Mouse (Mus musculus) CH12.LX (cell line): ENCODE results near the gene Rims1. TPM values are rescaled to one million over a fixed set of nuclear protein-coding genes. Genes with fewer than 3 reads are reported as not detected.

Source experiments
- DNase-seq: peaks from one replicate; pipeline ENCODE4 v3.0.0-alpha.2; 2013; ENCODE audit errors: extremely low read depth
- H3K27ac ChIP-seq: 2 replicates; pipeline ENCODE4 v1.5.1; 2012; ENCODE audit warnings: low read depth, mild to moderate bottlenecking, control low read depth, moderate library complexity; ENCODE audit not compliant: insufficient read depth
- H3K27me3 ChIP-seq: replicated peaks from 2 replicates; pipeline ENCODE3; 2012; ENCODE audit warnings: inconsistent platforms
- H3K36me3 ChIP-seq, 2 experiments: replicated peaks in 1 of 2; 2 replicates each; pipeline versions ENCODE3 to v1.6.1; 2012; ENCODE audit warnings: inconsistent platforms in 1 of 2, low read length in 1 of 2, mild to moderate bottlenecking in 1 of 2, mixed read lengths in 1 of 2, moderate library complexity in 1 of 2; ENCODE audit not compliant: control insufficient read depth in 1 of 2, insufficient read depth in 1 of 2
- H3K4me1 ChIP-seq, 2 experiments: 2 replicates each; pipeline ENCODE4 v1.6.1; 2012; ENCODE audit warnings: inconsistent platforms in 1 of 2, moderate library complexity in 1 of 2; ENCODE audit not compliant: insufficient read depth in 2 of 2, control insufficient read depth in 1 of 2
- H3K4me2 ChIP-seq: 2 replicates; pipeline ENCODE4 v1.6.1; 2012; ENCODE audit warnings: low read depth, mild to moderate bottlenecking, control low read depth; ENCODE audit not compliant: poor library complexity, insufficient read depth, severe bottlenecking
- H3K4me3 ChIP-seq, 3 experiments: fragments of 150-350 bp in 1 of 3; sonication (generic) in 1 of 3; replicated peaks in 1 of 3; 2 replicates each; pipeline versions ENCODE3 to v1.5.1; 2011 to 2012; ENCODE audit warnings: low read depth in 2 of 3, low read length in 2 of 3, mild to moderate bottlenecking in 2 of 3, moderate library complexity in 2 of 3, control low read depth in 1 of 3, improper control_type of control experiment in 1 of 3, inconsistent platforms in 1 of 3, mixed read lengths in 1 of 3; ENCODE audit not compliant: poor library complexity in 1 of 3
- H3K79me2 ChIP-seq: replicated peaks from 2 replicates; pipeline ENCODE4 v1.6.1; 2012; ENCODE audit warnings: mild to moderate bottlenecking, moderate library complexity; ENCODE audit not compliant: control insufficient read depth, poor library complexity, insufficient read depth, severe bottlenecking; ENCODE audit errors: extremely low read depth
- H3K9ac ChIP-seq: 2 replicates; pipeline ENCODE4 v1.6.1; 2012; ENCODE audit warnings: low read depth, mild to moderate bottlenecking, control low read depth, moderate library complexity; ENCODE audit not compliant: insufficient read depth
- H3K9me3 ChIP-seq: replicated peaks from 2 replicates; pipeline ENCODE3; 2012; ENCODE audit warnings: low read length, inconsistent platforms, mixed read lengths
- E2F4 ChIP-seq: IDR thresholded peaks from 2 replicates; pipeline ENCODE4 v1.6.1; 2011; ENCODE audit warnings: low read depth, low read length, improper control_type of control experiment; ENCODE audit not compliant: insufficient replicate concordance
- EP300 ChIP-seq: IDR thresholded peaks from 2 replicates; pipeline ENCODE4 v1.6.1; 2011; ENCODE audit warnings: low read length, improper control_type of control experiment
- GABPA ChIP-seq: IDR thresholded peaks from 2 replicates; pipeline ENCODE4 v1.6.1; 2012; ENCODE audit warnings: low read depth, low read length, improper control_type of control experiment, inconsistent platforms; ENCODE audit not compliant: insufficient replicate concordance
- HCFC1 ChIP-seq: IDR thresholded peaks from 2 replicates; pipeline ENCODE4 v1.6.1; 2012; ENCODE audit warnings: low read depth, mild to moderate bottlenecking, inconsistent platforms, low read length, improper control_type of control experiment
- JUN ChIP-seq: IDR thresholded peaks from 2 replicates; pipeline ENCODE4 v1.6.1; 2011; ENCODE audit warnings: low read depth, mild to moderate bottlenecking, low read length, improper control_type of control experiment, moderate library complexity; ENCODE audit not compliant: insufficient read depth
- JUND ChIP-seq: conservative IDR thresholded peaks from 2 replicates; pipeline ENCODE4 v1.6.1; 2011; ENCODE audit warnings: low read depth, low read length, improper control_type of control experiment
- MAZ ChIP-seq: IDR thresholded peaks from 2 replicates; pipeline ENCODE4 v1.6.1; 2012; ENCODE audit warnings: low read depth, mild to moderate bottlenecking, inconsistent platforms, low read length, improper control_type of control experiment, moderate library complexity
- NELFE ChIP-seq: IDR thresholded peaks from 2 replicates; pipeline ENCODE4 v1.6.1; 2011; ENCODE audit warnings: low read depth, low read length, improper control_type of control experiment
- NRF1 ChIP-seq: IDR thresholded peaks from 2 replicates; pipeline ENCODE4 v1.6.1; 2014; ENCODE audit warnings: low read depth, mild to moderate bottlenecking, inconsistent platforms, low read length, improper control_type of control experiment, moderate library complexity
- RAD21 ChIP-seq: IDR thresholded peaks from 2 replicates; pipeline ENCODE4 v1.6.1; 2011; ENCODE audit warnings: low read depth, mild to moderate bottlenecking, low read length, improper control_type of control experiment, moderate library complexity
- RCOR1 ChIP-seq: conservative IDR thresholded peaks from 2 replicates; pipeline ENCODE4 v1.6.1; 2012; ENCODE audit warnings: low read depth, mild to moderate bottlenecking, inconsistent platforms, low read length, improper control_type of control experiment
- SIN3A ChIP-seq: IDR thresholded peaks from 2 replicates; pipeline ENCODE4 v1.6.1; 2012; ENCODE audit warnings: low read length, improper control_type of control experiment, inconsistent platforms
- SMC3 ChIP-seq: IDR thresholded peaks from 2 replicates; pipeline ENCODE4 v1.6.1; 2011; ENCODE audit warnings: low read depth, low read length, improper control_type of control experiment
- TBP ChIP-seq: conservative IDR thresholded peaks from 2 replicates; pipeline ENCODE4 v1.6.1; 2011; ENCODE audit warnings: low read depth, low read length, improper control_type of control experiment
- TCF12 ChIP-seq: IDR thresholded peaks from 2 replicates; pipeline ENCODE4 v1.6.1; 2014; ENCODE audit warnings: low read depth, mild to moderate bottlenecking, inconsistent platforms, low read length, improper control_type of control experiment
- USF2 ChIP-seq: conservative IDR thresholded peaks from 2 replicates; pipeline ENCODE4 v1.6.1; 2011; ENCODE audit warnings: low read depth, low read length, improper control_type of control experiment
- ZKSCAN1 ChIP-seq: IDR thresholded peaks from 2 replicates; pipeline ENCODE4 v1.6.1; 2012; ENCODE audit warnings: low read depth, inconsistent platforms, low read length, improper control_type of control experiment, borderline replicate concordance
- dilution Hi-C: fragments of 300-500 bp; cut with MboI; formaldehyde crosslinking; loops from 2 replicates; pipeline ENCODE4 v1.14.3; 2020; ENCODE audit warnings: low sequenced_read_pairs; ENCODE audit not compliant: extremely low pct_unique_long_range_greater_than_20kb, extremely low pct_ligation_motif_present
- in situ Hi-C: fragments of 300-500 bp; cut with MboI; formaldehyde crosslinking; loops from 3 replicates; pipeline ENCODE4 v1.14.3; 2019; ENCODE audit warnings: low sequenced_read_pairs, low pct_ligation_motif_present, low pct_unique_long_range_greater_than_20kb, mixed read lengths
- polyA plus RNA-seq: library from polyadenylated mRNA; unstranded; fragments of >175 nt; gene quantifications from 2 replicates; pipeline ENCODE4 v1.2.1, GENCODE M21; 2012; ENCODE audit warnings: low read depth; ENCODE audit not compliant: insufficient read length
- total RNA-seq, 2 experiments: library from RNA; depleted of rRNA; stranded (reverse); fragments of 300-350 nt in 1 of 2; fragments of >200 nt in 1 of 2; gene quantifications; 2 replicates each; pipeline ENCODE4 v1.2.3; 2012 to 2014

Gene Rims1
- total and polyA plus RNA-seq, 3 experiments: not detected

- TF ChIP-seq JUN (no peak), NELFE (no peak), RCOR1 (no peak), TBP (no peak), MAZ (no peak), RAD21 (no peak), E2F4 (no peak), ZKSCAN1 (no peak), SMC3 (no peak), TCF12 (no peak), JUND (no peak), EP300 (no peak)
- dilution Hi-C loops: no loop called here
- no peak overlapping the region for H3K9ac ChIP-seq
- no peak overlapping the region for H3K4me2 ChIP-seq
- no peaks in the 10 kb centered on the region for H3K79me2 ChIP-seq
- no peak overlapping the region for H3K4me3 ChIP-seq
- no peak overlapping the region for H3K27ac ChIP-seq
- no peak for DNase-seq
- H3K36me3 ChIP-seq: no peaks in the 10 kb centered on the region
- in situ Hi-C loops: no loop called here
- no peaks in the 10 kb centered on the region for H3K9me3 ChIP-seq
- no peaks in the 10 kb centered on the region for H3K4me1 ChIP-seq
- H3K27me3 ChIP-seq: no peaks in the 10 kb centered on the region
These were observed 122.3 kb downstream of the Rims1 start for GRCm38 (mm10) chr1:22683455-22683854.

GRCm38 (mm10) chr1:22664196-22664595 lies 141.6 kb downstream of the Rims1 start:
- Histone ChIP-seq H3K27ac (no peak overlapping the region), H3K9me3 (no peaks in the 10 kb centered on the region), H3K4me3 (no peak overlapping the region), H3K27me3 (no peaks in the 10 kb centered on the region), H3K9ac (no peak overlapping the region), H3K4me2 (no peak overlapping the region), H3K4me1 (no peaks in the 10 kb centered on the region), H3K79me2 (no peaks in the 10 kb centered on the region), H3K36me3 (no peaks in the 10 kb centered on the region)
- dilution Hi-C loops (no loop called here), in situ Hi-C loops (no loop called here)
- no peak for DNase-seq
- TF ChIP-seq USF2 (no peak), SIN3A (no peak), NRF1 (no peak), GABPA (no peak), HCFC1 (no peak), JUND (no peak), NELFE (no peak)
- TF ChIP-seq, all 38 proteins: peak for 0
